Mouse (Mus musculus) gastrocnemius, adult 2 months (tissue): Measurements from ENCODE around the gene Btbd3. TPM values are rescaled to one million over a fixed set of nuclear protein-coding genes. Genes with fewer than 3 reads are reported as not detected.

Experiments used
- DNase-seq: peaks from one replicate; pipeline ENCODE4 v3.0.0; 2022
- H3K27ac ChIP-seq: fragments of 200-600 bp; 2 replicates; pipeline ENCODE4 v1.8.1; 2022; ENCODE audit warnings: mild to moderate bottlenecking
- H3K4me3 ChIP-seq: fragments of 200-600 bp; 2 replicates; pipeline ENCODE4 v1.8.1; 2022; ENCODE audit warnings: mild to moderate bottlenecking, moderate library complexity
- CTCF ChIP-seq: fragments of 200-600 bp; IDR thresholded peaks from 2 replicates; pipeline ENCODE4 v1.8.1; 2022; ENCODE audit warnings: antibody characterized with exemption, mild to moderate bottlenecking, moderate library complexity
- intact Hi-C: fragments of 180-260 bp; cut with DNase I; formaldehyde crosslinking; loops from one replicate; pipeline ENCODE4 v1.15.1; 2025
- total RNA-seq, 2 experiments: library from RNA; stranded (reverse); gene quantifications; 2 replicates each; pipeline ENCODE4 v1.2.3; 2021

The Btbd3 gene
- total RNA-seq, 2 experiments from 2014 or later: 8.4 to 9.7 TPM

DNA sequence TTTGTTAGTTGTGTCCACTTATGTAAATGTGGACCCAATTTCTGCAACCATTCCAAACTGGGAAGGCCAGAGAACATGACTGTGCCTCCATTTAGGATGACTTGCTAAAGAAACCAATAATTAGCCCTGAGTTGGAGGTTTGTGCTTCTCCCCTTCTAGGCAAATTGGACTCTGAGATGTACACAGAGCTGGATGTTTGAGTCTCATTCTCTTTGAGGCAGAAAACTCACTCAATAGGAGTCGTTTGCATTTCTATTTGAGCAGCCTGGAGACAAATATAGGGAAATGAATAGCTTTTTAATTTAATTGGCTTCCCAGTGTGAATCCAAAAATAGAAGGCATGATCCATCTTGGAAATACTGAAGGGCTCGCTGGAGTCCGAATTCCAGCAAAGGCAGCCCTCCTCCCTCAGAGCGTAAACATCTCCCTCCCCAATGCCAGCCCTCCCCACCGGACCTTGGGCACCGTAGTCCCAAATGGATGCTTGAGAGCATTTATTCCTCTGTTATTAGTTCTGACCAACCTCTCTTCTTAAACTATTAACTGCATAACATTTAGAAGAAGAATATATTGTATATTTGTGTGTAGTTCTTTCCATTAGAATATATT lies 81.6 kb downstream of the Btbd3 start:
- intact Hi-C loops: no loop called here
- no peak overlapping the region for H3K4me3 ChIP-seq
- H3K27ac ChIP-seq: no peak overlapping the region
- no peak for DNase-seq
- no peak for TF ChIP-seq CTCF

DNA sequence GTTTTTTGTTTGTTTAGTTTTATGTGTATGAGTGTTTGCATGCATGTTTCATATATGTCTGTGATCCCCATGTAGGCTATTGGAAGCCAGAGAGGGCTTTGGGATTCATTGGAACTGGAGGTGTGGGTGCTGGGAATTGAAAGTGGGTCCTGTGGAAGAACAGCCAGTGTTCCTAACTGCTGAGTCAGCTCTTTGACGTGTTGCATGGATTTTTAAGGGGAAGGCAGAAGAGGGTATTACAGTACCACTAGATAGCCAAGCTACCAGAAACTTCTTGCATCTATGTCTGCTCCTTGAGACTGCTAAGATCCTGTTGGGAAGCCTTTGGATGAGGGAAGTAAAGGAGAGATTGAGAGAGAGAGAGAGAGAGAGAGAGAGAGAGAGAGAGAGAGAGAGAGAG lies 82.2 kb downstream of the Btbd3 start:
- no peak for DNase-seq
- intact Hi-C loops: no loop called here
- no peak for TF ChIP-seq CTCF
- Histone ChIP-seq H3K27ac (no peak overlapping the region), H3K4me3 (no peak overlapping the region)

DNA sequence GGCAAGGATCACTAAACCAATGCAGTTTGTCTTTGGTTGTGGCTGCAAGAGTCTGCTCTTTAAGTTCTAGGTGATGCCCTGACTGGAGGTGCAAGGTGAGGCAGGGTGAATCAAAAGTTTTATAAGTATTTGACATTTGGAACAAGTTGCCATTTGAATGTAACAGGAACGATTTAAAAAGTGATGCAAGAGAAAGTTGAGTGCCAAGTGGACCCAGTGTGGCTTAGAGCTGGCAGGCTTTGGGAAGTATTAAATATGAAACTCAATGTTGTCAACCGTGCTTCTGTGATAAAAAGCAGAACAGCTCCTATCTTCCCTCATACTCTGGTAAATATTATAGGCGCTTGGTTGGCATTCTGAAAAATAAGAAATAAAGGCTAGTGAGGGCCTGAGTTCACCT lies 99.0 kb downstream of the Btbd3 start:
- intact Hi-C loops: no loop called here
- H3K4me3 ChIP-seq: no peak overlapping the region
- TF ChIP-seq CTCF: no peak
- DNase-seq: no peak
- no peak overlapping the region for H3K27ac ChIP-seq

DNA sequence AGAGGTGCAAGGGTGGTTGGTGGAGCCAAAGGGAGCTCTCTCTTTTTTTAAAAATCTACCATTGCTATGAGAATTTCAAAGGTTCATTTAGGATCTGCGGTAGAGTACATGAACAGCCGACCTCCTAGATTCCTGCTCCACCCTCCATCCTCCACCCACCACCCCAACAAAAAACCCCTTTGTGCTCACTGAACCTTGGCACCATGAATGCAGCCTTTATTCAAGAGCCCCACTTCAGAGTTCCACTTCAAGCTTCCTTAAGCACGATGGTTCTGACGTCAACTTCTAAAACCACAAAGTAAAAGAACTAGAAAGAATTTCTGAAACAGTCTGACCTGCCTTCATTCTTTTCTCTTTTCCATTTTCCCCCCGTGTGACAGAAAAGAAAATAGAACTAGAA lies 106.1 kb downstream of the Btbd3 start:
- intact Hi-C loops: no loop called here
- H3K27ac ChIP-seq: peak overlapping the region; percentile 31; the same call in 1 of the 2 replicates
- DNase-seq: no peak
- H3K4me3 ChIP-seq: no peak overlapping the region
- TF ChIP-seq CTCF: no peak

DNA sequence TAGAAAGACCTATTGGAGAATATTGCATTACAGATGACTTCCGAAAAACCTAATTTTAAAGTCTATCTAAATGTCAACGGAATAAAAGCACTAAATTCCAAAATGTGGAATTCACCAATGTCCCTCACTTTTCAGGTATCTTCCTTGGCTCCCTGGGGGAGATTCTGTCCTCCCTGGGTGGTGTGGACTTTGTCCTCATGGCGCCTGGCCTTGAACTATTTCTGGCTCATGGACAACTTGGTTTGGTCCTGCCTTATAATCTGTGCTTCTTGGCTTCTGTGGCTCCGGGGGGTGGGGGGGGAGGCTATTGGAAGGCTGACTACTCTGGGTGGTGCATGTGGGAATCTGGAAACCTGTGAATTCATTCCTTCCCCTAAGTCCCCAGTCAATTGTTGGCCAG lies 109.0 kb downstream of the Btbd3 start:
- Histone ChIP-seq H3K27ac (no peak overlapping the region), H3K4me3 (no peak overlapping the region)
- DNase-seq: no peak
- no peak for TF ChIP-seq CTCF
- intact Hi-C loops: no loop called here

DNA sequence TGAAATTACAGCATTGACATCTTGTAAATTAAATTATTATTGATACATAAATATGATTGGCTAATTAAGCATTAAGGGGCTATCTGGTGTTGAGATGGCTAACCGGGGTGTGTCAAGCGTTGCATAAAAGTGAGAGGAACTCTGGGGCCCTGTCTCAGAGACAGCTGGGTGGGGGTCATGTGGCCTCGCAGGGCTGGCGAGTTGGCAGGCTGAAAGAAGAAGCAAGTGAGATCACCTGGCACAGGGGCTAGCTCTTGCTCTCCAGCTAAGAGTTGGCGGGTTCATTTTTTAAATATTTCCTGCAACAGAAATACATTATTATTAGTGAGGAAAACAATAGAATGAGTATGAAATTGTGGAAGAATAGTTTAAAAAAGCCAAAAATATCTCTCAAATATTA lies 118.2 kb downstream of the Btbd3 start:
- intact Hi-C loops: no loop called here
- Histone ChIP-seq H3K4me3 (no peak overlapping the region), H3K27ac (no peak overlapping the region)

DNA sequence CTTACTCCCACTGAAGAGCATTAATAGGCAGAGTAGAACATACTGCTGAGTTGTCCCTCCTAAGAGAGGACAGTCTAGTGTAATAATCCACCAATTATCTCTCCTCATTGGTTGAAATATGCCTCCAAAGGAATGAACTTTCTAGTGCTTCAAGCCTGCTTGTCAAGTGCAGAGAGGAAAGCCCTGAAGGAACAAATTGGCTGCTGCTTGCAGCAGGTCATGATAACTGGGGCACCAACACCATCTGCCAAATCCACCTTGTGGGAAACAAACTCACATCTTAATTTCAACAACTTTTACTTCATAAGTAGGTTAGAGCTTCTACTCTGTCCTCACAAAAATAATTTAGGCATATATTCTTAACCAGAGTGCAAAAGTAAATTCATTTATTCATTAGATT lies 122.5 kb downstream of the Btbd3 start:
- Histone ChIP-seq H3K4me3 (no peak overlapping the region), H3K27ac (no peak overlapping the region)
- TF ChIP-seq CTCF: no peak
- no peak for DNase-seq
- intact Hi-C loops: no loop called here

More for the DNA sequence above, 118.2 kb downstream of the Btbd3 start:
- DNase-seq: peak; percentile 19
- TF ChIP-seq CTCF: no peak

DNA sequence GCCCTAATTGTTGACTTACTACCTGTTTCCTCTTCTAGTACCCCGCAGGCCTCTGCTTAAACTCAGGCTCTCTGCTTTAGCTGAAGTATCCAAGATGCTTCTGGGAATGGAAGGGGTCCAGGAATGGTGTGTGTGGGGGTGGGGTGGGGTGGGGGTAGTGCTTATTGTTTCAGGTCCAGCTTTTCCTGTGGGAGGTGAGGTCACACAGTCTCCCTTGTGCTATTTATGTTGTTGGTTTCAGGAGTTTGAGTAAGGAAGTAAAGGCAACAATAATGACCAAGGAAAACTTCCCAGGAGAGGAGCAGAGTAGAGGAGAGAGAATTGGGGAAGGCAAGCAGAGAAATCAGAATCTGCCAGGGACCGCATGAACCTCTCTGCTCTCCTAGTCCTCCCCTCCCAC lies 128.4 kb downstream of the Btbd3 start:
- DNase-seq: no peak
- intact Hi-C loops: no loop called here
- no peak for TF ChIP-seq CTCF
- Histone ChIP-seq H3K27ac (peak overlapping the region; percentile 58), H3K4me3 (no peak overlapping the region)

DNA sequence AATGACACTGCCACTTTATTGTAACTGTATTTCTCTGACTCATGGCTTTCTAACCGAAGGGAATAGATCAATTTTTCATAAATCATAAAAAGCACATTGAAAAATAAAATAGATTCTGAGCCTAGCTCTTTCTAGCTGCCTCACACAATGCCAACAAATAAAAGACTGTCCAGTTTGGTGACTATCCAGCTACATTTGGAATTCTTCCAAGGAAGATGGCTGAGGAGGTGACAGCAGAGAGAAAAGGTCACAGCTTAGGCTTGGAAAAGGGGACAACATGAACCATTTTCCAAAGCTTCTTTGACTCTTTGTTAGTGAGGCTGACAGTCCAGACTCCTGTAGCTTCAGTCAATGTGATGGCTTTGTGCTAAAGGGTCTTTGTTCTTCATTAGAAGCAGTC lies 132.2 kb downstream of the Btbd3 start:
- intact Hi-C loops: no loop called here
- no peak for DNase-seq
- H3K4me3 ChIP-seq: no peak overlapping the region
- H3K27ac ChIP-seq: no peak overlapping the region
- TF ChIP-seq CTCF: no peak

DNA sequence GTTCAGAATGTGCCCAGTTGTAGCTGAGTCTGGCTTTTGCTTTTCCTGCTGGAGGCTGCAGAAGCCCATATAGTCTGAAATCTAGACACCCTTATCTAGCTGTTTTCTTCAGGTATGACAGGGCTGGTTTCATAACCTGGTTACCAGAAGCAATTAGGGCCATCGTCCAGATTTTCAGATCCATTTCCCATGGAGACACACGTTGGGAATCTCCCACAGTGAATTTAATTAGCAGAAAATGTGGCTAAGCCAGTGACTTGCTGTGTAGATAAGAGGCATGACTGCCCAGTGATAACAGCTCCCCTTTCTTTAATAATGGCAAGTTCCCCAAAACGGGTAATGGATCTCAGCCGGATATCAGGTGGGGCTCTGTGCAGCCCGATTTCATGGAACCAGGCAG lies 146.7 kb downstream of the Btbd3 start:
- no peak for TF ChIP-seq CTCF
- no peak for DNase-seq
- intact Hi-C loops: no loop called here
- Histone ChIP-seq H3K4me3 (no peak overlapping the region), H3K27ac (no peak overlapping the region)

DNA sequence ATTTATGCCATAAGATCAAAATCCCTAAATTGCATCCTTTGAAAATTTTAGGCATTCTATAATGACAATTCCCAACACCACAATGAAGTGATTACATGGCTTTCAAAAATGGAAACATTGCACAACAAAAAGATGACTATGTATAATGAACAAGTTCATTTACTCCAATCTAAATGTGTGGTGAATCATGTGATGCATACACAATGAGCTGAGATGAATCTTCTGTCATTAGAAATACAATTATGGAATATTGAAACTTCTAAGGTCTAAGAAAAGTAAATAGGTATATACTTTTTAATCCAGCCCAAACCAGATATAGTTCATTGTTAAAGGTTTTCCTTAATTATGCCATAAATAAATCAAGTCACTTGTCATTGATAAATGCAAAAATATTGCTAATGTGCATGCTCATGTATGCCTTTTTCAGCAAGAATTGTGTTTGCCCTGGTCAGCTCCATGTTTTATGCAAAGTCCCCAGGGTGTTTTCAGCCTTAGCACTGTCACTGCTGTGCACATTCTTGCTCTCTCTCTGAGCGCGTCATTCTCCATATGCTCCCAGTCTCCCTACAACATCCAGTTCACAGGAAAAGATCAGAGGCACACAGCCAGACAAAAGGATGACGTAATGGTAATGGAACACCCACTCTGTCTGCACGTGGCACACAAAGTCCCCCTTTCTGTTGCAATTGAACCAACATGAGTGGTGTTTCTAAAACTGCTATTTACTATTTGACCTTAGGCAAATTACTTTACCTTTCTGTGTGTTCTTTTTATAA lies 149.6 kb downstream of the Btbd3 start:
- no peak for TF ChIP-seq CTCF
- no peak overlapping the region for H3K4me3 ChIP-seq
- intact Hi-C loops: no loop called here
- no peak overlapping the region for H3K27ac ChIP-seq
- no peak for DNase-seq

DNA sequence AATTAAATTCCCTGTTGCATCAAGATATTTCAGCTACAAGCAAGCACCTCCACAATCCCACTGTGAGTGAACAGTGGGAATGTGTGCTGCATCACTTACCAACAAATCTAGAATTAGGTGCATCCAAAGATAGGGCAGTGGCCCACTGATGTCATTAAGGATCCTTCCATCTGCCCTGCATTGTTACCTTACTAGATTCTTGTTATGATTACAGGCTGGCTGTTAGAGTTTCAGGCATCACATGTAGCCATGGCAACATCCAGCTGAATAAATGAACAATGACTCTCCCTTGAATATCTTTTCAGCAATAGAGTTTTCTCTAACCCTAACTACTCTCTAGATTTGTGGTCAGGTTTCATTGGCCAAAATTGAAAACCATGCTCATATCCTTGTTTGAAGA lies 150.3 kb downstream of the Btbd3 start:
- intact Hi-C loops: no loop called here
- no peak for DNase-seq
- Histone ChIP-seq H3K27ac (no peak overlapping the region), H3K4me3 (no peak overlapping the region)
- TF ChIP-seq CTCF: no peak

DNA sequence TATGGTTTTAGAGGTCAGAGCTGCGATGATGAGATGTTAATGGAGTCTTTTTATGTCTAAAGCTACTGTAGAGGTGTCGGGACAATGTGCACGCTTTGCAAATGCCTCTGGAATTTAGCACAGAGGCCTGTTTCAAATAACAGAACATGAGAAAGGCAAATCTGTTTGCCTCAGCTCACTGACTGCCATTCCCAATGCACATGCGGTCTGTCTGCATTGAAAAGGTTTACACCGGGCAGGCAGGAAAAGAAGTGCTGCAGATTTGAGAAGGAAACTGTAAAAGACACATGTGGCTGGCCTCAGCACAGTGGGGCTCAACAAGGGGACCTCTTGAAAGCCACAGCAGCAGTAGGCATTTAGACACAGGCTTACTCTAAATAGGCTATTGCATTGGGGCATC lies 156.2 kb downstream of the Btbd3 start:
- H3K4me3 ChIP-seq: no peak overlapping the region
- no peak for DNase-seq
- no peak overlapping the region for H3K27ac ChIP-seq
- intact Hi-C loops: no loop called here
- TF ChIP-seq CTCF: no peak

DNA sequence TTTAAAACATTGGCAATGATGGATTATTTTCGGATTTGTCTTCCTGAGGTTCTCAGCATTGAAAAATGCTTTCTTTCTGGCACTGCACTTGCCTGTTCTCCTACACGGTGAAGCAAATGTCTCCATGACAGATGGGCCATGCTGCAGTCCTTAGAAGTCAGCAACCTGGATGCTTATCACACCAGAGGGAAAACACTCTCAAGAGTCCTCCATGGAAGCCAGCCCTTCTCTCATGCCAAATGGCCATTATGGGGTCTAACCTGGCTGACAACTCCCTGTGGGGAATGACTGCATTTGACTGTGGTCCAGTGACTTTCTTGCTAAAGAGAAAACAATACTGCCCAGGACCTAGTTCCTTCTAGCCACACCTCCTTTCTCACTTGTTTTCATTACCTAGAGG lies 166.0 kb downstream of the Btbd3 start:
- no peak overlapping the region for H3K4me3 ChIP-seq
- no peak for TF ChIP-seq CTCF
- DNase-seq: no peak
- no peak overlapping the region for H3K27ac ChIP-seq
- intact Hi-C loops: no loop called here
